Mouse (Mus musculus) layer of hippocampus, postnatal 14 days (tissue): ENCODE results near the gene Iqch. TPM values are rescaled to one million over a fixed set of nuclear protein-coding genes. Genes with fewer than 3 reads are reported as not detected.
"Not testable (repeated sequence)": the region's sequence is repeated elsewhere in the genome, so short reads cannot be mapped to it uniquely, and the experiment has no call there.

Experiments used
- DNase-seq, 2 experiments: peaks; one replicate each; pipeline ENCODE4 v3.0.0; 2021 to 2022; ENCODE audit warnings: low spot score in 2 of 2, mixed read lengths in 1 of 2
- total RNA-seq, 2 experiments: library from RNA; stranded (reverse); gene quantifications; 2 replicates each; pipeline ENCODE4 v1.2.3; 2021

Iqch gene
- total RNA-seq, 2 experiments from 2014 or later = 0.14 to 0.16 TPM

GRCm38 (mm10) chr9:63568314-63568713 is 34.0 kb downstream of the Iqch start:
- DNase-seq = no peak

DNA sequence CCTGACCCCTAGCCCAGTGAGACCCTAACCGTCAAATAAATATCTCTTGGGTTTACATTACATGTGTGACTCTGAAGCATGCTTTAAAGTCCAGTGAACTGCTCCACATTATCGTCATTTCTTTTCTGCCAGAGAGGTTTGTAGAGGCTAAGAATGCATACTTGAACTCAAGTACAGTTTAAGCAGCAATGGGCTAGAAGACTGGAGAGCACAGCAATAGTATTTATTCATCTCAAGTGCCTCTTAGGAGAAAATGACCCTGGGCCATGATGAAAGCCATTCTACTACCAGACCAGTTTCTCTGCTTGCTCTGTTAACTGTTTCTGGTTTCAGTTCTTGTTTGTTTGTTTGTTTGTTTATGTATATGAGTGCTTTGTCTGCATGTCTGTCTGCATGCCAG is 38.9 kb downstream of the Iqch start:
- no peak for DNase-seq

DNA sequence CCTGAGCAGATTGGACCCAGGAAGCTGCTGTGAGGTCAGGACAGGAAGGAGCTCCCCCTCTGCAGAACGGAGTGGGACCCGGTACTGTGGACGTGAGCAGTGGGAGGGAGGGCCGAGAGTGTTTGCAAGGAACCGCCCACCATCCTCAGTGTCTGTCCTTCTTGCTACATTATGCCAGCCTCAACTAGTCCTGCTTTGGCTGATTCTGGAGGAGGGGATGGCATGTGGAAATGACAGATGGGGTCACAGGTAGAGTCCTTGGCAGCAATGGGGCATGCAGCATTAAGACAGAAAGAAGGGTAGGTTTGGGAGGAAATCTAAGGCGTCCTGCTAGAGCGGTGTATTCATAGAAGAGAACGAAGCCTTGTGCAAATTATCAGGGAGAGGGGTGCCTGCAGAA is 40.4 kb downstream of the Iqch start:
- no peak for DNase-seq

GRCm38 (mm10) chr9:63556933-63557332 is 45.4 kb downstream of the Iqch start:
- DNase-seq = no peak

- DNase-seq = no peak
Measured at GRCm38 (mm10) chr9:63556316-63556715, 46.0 kb downstream of the Iqch start.

DNA sequence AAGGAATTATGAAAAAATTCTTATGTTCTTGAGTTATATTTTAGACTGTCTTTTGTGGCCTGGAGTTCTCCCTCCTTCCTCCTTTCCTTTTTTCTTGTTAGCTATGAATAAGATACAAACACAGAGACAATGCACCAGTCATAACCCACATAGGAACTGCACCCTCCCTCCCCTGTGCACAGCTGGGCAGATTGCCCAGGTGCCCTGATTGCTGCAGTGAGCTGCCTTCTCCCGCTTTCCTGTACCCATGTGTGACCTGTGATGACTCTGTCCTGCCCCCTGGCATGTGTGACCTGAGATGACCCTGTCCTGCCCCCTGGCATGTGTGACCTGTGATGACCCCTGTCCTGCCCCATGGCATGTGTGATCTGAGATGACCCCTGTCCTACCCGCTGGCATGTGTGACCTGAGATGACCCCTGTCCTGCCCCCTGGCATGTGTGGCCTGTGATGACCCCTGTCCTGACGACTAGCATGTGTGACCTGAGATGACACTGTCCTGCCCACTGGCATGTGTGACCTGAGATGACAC is 46.8 kb downstream of the Iqch start:
- no peak for DNase-seq

GRCm38 (mm10) chr9:63553628-63554027 is 48.7 kb downstream of the Iqch start:
- DNase-seq = no peak

- DNase-seq = not testable (repeated sequence)
Measured at GRCm38 (mm10) chr9:63550701-63551100, 51.6 kb downstream of the Iqch start.

GRCm38 (mm10) chr9:63548966-63549365 is 53.3 kb downstream of the Iqch start:
- DNase-seq = no peak

GRCm38 (mm10) chr9:63541926-63542325 is 60.4 kb downstream of the Iqch start:
- DNase-seq = no peak

GRCm38 (mm10) chr9:63541301-63541700 is 61.0 kb downstream of the Iqch start:
- DNase-seq = no peak

- DNase-seq = no peak
Measured at GRCm38 (mm10) chr9:63537489-63537888, 64.8 kb downstream of the Iqch start.

GRCm38 (mm10) chr9:63535042-63535441 is 67.3 kb downstream of the Iqch start:
- DNase-seq = peak; percentile 55 to 73

GRCm38 (mm10) chr9:63534371-63534780 is 67.9 kb downstream of the Iqch start:
- DNase-seq = no peak

GRCm38 (mm10) chr9:63532966-63533711 is 69.2 kb downstream of the Iqch start:
- no peak for DNase-seq

DNA sequence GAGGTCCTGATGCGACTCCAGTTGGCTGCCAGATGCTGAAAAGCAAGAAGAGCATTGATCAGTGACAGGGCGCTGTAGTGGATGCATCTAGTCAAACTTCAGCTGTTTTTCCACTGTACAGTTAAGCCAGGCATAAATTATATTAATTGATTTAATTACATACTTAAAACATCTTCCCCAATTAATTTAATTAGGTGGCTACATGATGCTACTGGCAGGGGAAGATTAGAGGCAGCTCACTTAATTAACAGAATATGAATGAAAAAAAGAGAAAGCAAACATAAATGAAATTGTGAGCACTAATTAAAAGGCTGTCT is 78.4 kb downstream of the Iqch start:
- DNase-seq = no peak

DNA sequence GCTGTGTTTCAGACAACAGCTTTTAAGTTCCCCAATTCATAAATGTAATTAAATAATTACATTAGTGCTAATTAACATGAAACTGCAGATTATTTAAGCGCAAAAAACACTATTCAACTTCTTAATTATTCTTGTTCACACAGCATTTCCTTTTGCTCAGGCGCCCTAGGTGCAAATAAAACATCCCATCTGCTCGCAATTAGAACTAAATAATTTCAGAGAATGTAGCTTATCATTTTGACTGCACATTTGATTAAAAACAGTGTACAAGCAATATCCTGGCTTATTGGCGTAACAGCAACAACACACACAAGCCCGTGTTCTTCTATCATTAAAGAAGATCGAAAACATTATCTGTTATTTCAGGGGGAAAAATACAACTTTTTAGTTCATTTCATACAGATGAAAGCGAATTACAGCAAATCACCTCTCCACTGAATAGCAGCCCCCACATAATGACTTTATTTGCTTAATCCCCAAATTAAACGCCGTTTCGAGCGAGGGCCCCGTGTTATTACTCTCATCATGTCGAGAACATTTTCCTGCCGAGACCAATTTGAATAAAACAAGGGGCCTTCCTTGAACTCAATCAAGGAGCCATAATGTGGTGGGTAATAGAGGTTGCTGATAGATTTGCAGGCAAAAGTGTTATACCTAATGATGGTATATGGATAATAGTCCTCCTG is 78.9 kb downstream of the Iqch start:
- no peak for DNase-seq

DNA sequence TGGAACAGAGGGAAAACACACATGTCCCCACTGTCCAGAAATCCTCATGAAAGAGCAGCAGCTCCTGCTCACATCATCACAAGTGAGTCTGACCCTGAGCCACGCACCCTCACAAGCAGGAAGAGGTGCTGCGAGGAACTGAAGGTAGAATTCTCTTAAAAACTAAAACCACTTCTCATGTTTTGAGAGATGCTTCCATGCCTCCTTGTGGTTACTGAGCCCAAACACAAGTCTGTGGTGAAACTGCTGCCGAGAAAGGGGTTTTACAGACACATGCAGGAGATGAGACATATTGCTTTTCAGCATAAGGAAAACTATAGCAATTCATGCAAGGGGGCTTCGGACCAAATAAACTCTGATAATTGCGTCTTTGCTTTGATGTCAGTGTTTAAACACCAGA is 89.4 kb downstream of the Iqch start:
- no peak for DNase-seq

DNA sequence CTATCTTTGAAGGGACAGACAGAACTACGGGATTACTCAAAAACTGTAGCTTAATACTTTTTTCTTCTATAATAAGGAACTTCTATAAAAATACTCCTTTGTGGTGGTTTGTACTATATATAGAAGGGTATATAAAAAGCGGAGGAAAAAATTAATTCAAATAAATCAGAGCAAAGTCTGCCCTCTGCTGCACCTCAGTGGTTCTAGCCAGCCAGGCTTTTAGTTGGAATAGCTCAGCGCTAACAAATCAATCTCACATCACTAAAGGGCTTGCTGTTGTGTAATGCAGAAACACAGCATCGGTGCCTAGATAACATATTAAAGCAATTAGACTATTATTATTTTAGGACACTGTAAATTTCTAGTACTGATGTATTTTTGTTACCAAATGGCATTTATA is 91.3 kb downstream of the Iqch start:
- no peak for DNase-seq

- DNase-seq = no peak
Measured at GRCm38 (mm10) chr9:63507110-63507509, 95.2 kb downstream of the Iqch start.

- no peak for DNase-seq
Measured at GRCm38 (mm10) chr9:63503890-63504289, 98.4 kb downstream of the Iqch start.

DNA sequence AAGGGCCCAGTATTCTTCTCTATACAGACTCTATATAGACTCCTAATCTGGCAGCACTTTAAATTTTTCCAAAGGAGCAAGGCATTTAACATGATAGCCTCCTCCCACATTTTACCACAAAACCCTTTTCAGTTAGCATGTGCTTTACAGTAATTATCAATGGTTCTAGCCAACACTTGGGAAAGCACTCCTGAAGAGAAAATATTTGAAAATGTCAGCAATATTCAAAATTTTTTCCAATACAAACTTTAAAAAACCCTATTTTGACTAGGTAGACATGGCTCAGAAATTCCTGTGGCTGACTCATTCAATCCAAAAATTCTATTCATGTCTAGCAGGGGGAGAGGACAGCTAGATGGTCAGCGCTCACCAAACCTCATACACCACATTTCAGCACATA is 100.8 kb downstream of the Iqch start:
- no peak for DNase-seq

GRCm38 (mm10) chr9:63499912-63500311 is 102.4 kb downstream of the Iqch start:
- no peak for DNase-seq
